Mouse (Mus musculus): ENCODE data around the gene Nanos3.

Gene Nanos3

DNA sequence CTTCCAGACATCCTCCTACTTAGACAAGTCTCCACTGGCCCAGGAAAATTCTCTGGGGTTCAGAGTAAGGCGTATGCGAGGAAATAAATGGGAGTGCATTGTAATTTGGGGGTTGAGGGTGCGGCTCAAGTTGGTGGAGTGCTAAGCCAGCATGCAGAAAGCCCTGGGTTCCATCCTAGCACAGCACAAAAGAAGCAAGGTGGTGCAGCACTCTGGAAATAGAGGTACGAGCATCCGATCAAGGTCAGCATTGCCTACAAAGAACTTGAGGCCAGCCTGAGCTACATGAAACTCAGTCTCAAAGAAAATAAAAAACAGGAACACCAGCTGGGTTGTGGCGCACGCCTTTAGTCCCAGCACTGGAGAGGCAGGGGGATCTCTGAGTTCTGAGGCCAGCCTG, at the start of gene Nanos3:
TSS of gene Nanos3 (minus strand) at position 101 of the 400 bp plus-strand sequence.
- no peak for DNase-seq (ENCODE audit: extremely low read depth, low read depth)

DNA sequence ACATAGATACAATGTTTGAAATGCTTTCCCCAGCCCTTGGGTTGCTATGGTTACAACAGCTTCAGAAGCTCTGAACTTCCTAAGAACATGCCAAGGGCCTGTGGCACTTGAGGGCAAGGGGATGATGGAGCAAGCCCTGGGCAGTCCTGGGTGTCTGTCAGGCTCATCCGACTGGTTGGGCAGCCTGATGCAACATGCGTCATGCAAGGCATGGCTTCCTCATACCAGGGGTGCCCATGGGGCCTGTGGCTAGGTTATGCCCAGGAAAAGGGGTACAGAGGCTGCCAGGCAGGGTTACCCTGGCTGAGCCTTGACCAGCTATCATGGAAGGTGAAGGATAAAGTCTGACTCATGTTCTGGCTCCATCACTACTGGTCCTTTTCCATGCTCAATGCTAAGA, 48.0 kb upstream of the Nanos3 start:
- DNase-seq (ENCODE audit: extremely low read depth, low read depth): no peak

DNA sequence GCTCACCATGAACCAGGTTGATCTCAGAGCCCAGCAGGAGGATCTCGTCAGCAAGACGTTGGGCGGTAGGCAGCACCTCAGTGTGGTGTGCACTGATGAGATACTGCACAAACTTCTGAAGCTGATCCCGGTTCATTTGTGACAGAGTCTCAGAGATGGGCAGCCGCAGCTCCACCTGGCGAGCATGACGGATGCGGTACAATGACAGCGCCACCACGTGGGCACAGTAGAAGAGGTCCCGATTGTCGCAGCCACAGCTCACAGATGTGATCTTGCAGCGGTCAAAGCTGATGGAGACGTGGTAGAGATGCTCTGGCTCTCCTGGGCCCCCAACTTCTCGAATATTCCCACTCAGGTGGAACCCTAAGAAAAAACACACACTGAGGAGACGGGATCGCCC, 45.7 kb upstream of the Nanos3 start:
- no peak for DNase-seq (ENCODE audit: extremely low read depth, low read depth)

DNA sequence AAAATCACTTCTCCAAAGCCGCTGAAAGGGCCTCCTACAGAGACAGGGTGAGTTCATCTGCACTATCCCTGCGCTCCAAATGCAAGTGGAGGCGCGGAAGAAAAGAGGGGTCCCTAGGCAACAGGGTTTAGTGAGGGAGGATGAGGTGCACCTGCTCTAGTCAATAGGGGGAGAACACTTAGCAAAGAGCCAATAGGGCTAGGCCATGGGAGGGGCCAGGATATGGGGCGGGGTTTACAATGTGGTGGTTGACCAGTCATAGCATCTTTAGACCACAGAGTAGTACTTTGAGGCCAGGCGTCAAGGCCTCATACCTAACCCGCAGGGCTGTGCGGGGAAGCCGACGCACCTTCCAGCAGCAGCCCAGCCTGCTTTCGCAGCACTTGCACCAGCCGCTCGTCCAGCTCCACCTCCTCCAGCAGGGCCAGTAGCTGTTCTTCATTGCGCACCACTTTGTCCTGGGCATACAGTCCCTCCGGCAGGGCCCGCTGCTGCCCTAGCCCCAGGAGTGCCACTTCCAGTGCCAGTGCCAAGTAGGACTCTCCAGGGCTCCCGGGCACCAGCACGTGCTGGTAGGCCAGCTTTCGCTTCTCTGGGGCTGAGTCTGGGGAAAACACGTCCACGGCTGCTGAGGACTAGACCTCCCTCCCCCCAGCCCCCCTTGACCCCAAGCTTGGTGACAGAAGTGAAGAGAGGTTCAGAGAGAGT, 38.5 kb upstream of the Nanos3 start:
- no peak for DNase-seq (ENCODE audit: extremely low read depth, low read depth)

DNA sequence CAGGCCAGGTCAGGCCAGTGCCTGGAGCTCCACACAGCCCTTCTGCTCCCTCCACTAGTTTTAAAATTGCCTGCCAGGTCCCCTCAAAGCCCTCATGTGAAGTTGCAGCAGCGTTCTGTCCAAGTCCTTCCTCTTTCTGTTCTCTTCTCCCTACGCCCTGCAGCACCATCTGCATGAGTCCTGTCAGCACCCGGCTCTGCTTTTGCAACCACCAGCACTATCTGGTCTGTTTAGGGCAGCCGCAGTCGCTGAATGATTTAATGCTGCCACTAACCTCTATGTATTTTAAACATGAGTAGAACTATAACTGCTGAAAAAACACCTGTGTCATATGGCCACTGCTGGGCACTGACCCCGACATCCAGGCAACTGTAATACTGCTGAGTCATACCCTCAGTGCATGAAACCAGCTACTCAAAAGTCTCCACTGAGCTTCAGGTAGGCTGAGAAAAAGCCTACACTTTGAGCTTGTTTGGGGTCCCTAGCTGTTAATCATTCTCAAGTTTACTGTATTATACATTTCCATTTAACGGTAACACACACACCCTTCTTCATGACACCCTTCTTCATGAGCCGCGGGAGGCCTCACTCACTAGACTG, 37.6 kb upstream of the Nanos3 start:
- DNase-seq (ENCODE audit: extremely low read depth, low read depth): peak; percentile 89

DNA sequence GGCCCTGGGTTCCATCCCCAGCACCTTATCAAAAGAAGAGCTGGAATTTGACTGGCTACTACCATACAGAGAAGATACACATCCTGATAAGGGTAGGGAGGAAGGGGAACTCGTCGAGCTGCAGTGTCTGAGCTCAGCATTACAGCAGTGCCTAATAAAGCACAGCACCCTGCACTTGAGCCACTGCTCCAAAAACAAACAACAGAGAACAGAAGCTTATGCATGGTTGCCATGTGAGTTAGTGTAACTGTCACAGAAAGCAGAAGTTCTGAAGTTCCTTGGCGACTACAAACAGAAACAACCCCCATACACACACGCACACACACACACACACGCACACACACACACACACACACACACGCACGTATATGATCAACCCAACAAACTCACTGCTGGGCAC, 35.1 kb upstream of the Nanos3 start:
- DNase-seq (ENCODE audit: extremely low read depth, low read depth): peak; percentile 32

DNA sequence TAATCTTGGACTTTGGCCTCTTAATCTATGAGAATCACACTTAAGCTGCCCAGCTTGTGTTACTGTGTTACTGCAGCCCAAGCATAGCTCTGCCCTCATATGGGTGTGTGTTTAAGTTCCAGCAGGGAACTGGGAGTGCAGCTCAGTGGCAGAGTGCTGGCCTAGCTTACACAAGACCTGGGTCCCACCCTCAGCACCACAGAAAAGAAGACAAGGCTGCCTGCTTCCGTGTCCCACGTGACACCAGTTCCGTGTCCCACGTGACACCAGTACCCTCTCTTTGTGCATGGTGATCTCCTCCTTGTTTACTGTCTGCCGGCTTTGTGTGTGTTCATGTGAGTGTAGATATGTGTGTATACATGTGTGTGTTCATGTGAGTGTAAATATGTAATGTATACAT, 33.1 kb upstream of the Nanos3 start:
- DNase-seq (ENCODE audit: extremely low read depth, low read depth): no peak

DNA sequence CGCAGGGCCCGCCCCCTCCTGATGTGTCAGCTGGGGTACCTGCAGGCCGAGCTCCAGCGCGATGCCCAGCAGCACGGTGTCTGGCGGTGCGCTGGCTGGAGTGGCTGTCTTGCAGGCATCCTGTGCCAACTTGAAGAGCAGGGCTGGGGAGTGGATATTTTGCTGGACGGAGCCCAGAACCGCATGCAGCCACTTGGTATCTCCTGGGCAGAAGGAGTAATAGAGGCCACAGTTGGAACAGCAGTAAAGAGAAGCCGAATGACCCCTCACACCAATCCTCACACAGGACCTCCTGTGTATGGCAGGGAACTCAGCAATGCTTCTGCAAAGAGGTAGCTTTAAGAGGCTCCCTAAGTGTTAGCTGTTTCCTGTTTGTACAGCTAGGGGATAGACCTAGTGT, 32.2 kb upstream of the Nanos3 start:
- DNase-seq (ENCODE audit: extremely low read depth, low read depth): no peak

DNA sequence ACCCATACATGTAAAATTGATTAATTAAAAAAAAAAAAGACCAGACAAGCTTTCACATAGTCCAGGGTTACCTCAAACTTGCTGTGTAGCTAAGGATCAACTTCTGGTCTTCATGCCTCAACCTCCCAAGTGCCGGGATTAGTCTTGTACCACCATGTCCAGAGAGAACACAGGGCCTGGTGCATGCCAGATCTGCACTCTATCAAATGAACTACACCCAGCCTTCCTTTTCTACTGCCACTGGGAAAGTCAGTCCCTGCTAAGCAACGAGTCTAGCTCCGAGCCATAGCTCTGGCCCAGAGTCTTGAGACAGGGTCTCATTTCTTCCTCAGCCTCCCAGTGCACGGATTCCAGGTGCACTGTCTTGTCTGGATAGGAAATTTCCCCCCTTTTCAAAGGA, 28.3 kb upstream of the Nanos3 start:
- DNase-seq (ENCODE audit: extremely low read depth, low read depth): no peak

DNA sequence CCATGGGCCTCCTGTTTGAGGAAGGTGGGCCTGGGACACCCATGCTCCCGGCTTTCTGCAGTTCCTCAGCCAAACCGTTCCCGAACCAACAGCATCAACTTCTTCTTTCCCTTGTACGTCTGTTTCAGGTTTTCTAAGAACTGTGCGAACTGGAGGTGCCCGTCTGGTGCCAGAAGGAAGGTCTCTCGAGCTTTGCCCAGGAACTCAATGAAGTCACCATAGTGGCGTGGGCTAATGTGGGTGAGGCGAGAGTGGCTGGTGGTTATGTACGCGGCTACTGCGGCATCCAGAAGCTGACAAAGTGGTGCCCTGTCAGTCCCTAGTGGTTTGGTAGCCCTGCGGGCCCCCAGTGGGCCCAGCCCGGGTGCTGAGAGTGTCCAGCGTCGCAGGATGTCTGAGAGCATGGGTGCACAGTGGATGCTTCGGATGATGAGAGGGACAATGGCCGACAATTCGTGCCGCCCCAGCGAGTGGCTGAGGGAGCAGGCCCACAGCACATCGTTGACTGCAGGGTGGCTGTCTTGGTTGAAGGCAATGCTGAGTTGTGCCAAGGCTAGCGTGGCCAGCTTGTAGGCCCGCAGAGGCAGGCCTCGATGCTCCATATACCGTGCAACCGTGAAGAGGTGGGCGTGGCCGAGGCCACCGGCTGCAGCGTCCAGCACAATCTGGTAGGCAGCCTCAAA, 27.0 kb upstream of the Nanos3 start:
- DNase-seq (ENCODE audit: extremely low read depth, low read depth): no peak

DNA sequence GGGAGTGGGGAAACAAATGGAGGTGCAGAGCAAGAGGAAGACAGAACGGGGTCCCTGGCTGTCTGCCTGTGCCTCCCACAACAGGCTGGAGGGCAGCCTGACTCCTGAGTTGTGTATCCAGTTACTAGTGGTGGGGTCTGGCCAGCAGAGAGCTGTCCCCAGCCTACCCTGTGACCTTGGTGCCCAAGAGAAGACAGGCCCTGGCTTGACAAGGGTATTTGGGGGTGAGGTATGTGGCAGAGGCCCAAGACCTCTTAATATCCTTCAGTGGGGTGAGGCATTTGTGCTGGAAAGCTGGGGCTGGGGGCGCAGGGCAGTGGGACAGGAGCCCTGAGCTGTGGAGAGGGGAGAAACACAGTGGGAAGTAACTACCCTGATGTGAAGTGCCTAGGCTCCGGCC, 26.2 kb upstream of the Nanos3 start:
- no peak for DNase-seq (ENCODE audit: extremely low read depth, low read depth)

DNA sequence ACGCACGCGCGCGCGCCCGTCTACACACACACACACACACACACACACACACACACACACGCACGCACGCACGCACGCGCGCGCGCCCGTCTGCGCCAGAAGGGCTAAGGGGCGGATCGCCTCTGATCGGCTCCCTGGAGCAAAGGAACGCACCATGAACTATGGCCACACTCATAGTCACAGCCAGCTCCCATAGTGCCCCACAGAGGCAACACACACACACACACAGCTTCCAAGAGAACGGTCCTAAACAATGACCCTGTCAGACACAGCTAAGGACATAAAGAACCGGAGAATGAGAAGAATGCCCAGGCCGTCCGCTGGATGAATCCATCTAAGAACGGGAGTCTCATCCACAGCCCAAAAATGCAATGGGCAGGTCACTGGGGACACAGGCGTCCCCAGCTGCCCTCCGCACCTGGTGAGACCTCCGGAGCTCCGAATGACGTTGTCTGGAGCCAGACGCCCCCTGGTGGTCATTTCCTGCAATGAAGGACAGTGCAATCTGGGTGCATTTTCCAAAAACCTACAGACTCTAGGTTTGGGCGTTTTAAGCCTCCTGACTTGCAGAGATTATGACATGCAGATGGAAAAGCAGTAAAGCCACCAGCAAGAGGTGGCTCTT, 25.3 kb upstream of the Nanos3 start:
- DNase-seq (ENCODE audit: extremely low read depth, low read depth): peak; percentile 21

DNA sequence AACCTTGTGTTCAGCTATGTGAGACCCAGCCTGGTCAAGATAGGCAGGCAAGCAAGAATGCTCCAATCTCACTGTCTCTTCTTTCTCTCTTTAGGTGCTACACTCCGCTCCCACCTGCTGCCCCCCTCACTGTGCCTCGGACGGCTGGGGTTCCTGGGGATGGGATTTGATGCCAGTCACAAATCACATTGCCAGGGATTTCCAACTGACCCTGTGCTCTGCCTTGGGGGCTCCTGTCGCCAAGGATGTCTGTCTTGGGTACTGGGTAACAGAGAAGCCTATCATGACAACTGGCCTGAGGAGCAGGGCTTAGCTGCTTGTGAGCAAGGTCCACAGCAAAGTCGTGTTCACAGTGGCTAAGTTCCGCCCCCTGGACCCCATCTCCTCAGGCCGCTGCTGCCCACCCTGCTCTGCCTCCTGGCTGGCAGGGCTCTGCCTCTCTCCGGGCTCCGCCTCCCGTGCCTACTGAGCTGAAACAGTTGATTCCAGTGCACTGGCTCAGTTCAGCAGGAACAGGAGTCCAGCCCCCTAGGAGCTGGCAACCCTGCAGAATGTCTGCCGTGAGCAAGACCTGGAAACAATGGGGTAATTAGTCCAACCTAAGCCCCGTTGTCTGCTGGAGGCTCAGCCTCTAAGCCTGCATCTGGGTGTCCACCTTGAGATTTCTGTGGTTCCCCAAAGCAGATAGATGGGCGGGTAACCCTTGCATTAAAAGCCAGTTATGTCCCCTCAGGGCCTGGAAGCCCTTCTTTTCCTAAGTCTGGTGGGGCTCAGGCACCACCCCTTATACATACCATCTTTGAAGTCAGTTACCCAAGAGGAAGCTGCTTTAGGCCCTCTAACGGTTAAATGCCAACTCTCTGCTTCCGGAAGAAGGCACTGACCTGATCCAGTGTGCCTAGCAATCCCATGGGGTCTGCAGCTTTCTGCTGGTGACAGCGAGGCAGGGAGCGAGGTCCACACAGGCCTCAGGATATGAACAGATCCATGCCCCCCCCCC, 23.7 kb upstream of the Nanos3 start:
- DNase-seq (ENCODE audit: extremely low read depth, low read depth): no peak

DNA sequence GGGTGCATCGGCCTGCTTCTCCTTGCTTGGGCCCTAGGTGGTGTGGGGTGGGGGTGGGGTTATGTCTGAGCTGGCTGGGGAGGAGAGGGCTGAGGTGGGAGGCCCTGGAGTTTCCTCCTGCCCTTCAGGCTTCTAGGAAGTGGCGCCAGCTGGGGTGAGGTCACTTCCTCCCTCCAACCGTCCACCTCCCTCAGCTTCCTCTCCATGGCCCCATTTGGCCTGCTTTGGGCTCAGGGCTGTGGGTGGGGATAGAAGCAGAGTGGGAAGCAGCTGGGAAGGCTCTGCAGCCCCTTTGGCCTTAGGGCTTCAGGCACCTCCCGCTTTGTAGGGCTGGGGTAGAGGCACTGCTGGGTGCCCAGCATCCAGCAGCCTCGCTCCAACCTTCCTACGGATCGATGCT, 22.8 kb upstream of the Nanos3 start:
- DNase-seq (ENCODE audit: extremely low read depth, low read depth): peak; percentile 21

DNA sequence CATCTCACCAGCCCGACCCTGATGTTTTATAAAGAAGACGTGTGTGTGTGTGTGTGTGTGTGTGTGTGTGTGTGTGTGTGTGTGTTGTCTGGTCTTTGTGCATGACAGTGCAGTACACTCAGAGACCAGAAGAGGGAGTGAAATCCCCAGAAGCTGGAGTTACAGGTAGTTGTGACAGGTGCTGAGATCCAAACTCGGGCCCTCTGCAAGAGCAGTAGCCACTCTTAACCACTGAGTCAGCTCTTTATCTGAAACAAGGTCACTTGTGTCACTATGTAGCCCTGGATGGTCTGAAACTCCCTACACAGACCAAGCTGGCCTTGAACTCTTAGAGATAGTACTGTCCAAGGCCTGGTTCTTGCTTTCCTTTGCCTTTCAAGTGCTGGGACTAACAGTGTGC, 21.6 kb upstream of the Nanos3 start:
- no peak for DNase-seq (ENCODE audit: extremely low read depth, low read depth)

DNA sequence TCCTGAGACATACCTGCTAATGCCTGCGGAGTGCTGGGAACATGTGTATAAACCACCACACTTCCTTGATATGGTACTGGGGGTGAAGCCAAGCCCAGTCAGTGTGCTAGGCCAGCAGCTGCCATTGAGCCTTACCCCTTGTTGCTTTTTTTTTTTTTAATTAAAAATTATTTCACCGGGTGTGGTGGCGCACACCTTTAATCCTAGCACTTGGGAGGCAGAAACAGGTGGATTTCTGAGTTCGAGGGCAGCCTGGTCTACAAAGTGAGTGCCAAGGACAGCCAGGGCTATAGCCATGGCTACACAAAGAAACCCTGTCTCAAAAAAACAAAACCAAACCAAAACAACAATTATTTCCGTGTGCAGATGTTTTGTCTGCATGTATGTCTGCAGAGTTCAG, 20.1 kb upstream of the Nanos3 start:
- no peak for DNase-seq (ENCODE audit: extremely low read depth, low read depth)

DNA sequence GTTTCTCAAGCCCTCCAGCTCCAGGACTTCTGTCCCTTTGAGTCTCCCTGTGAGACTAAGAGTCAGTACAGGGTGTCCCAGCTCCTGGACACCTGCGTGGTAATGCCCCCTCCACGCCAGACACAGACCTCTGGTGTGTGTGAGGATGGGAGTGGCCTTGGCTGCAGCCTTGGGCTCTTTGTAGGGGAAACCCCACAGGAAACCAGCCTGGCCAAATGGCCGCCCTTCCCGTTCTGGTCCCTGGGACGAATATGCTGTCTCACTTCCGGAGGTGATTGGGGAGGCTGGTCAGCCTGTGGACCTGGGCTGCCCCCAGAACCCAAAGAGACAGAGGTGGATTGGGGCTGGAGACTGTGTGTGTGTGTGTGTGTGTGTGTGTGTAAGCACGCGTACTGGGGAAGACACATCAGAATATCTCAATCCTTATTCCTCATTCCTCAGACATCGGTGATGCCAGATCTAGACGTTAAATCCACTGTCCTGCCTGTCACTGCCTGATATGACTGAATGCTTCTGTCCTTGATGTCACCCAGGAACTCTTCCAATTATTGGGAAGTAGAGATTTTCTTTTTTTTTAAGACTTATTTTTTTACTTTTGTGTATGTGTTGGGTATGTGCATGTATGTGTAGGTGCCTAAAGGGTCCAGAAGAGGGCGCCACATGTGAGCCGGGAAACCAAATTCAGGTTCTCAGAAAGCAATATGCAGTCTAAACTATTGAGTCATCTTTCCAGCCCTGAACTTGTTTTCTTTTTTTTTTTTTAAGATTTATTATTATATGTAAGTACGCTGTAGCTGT, 19.2 kb upstream of the Nanos3 start:
- DNase-seq (ENCODE audit: extremely low read depth, low read depth): no peak

DNA sequence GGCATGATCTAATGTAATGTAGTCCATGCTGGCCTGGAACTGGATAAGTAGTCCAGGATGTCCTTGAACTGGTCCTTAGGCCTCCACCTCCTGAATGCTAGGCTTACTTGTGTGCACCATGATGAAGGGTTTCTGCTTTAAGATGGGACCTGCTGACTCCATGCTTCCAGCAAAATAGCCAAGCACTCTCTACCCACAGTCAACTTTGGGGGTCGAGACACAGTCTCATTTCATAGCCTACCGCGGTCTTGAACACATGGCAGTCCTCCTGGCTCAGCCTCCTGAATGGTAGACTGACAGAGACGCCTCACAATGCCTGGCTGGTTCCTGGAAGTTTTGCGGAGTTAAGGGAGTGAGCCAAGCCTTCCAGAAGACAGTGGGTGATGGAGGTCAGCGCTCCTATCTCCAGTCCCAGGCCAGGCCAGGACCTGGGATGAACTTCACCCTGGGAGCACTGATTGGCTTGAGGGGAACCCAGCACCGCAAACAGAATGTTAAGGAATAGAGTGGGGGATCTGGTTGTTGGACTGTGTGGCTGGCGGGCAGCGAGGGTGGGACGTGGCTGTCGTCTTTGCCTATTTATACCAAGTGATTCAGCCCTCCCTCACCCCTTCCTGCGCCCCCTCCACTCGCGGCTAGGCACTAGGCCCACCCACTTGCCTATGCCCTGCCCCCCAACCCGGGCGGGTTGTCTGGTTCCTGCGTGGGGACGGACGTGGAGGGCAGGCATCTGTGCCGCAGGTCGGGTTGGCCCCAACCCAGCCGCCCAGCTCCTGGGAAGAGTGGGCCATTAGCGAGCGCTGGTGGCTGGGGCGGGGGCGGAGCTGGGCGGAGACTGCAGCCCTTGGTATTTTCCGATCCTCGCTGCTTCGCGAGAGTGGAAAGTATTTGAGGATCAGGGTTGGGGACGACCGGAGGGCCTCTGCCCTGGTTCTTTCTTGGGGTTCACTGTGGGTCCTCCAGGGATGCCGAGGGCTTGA, 18.2 kb upstream of the Nanos3 start:
- no peak for DNase-seq (ENCODE audit: extremely low read depth, low read depth)

DNA sequence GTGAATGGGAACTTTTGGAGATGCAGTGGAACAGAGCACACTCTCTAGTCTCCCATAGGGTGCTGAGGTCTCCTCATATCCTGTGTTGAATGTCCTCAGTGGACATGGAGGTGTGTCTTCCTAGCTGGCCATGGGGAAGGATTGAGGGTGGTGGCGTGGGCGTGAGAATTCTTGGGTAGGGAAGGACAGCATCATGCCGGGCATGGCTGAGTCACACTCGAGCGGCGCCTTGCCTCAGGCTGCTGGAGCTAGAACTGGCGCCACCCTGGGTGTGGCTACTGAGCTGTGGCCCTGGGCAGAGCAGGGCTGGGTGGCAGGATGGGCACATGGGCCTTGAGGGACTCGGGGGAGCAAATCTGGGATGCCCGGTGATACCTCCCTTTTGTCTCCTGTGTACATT, 17.4 kb upstream of the Nanos3 start:
- no peak for DNase-seq (ENCODE audit: extremely low read depth, low read depth)

Data from MEL-GATA-1-ER (cell line).